Mouse (Mus musculus) embryonic facial prominence, embryonic 13.5 days (tissue): Measurements from ENCODE around the gene Rundc3a. TPM values are rescaled to one million over a fixed set of nuclear protein-coding genes. Genes with fewer than 3 reads are reported as not detected.
A peak's percentile ranks its signal among the peaks of the same experiment; 100 is the strongest.
"Not testable (repeated sequence)": the region's sequence is repeated elsewhere in the genome, so short reads cannot be mapped to it uniquely, and the experiment has no call there.

Experiments
- ATAC-seq: fragments of 200-750 bp; cut with Nextera tagmentation; 2 replicates; pipeline ENCODE4 v1.8.0; 2017; ENCODE audit warnings: low read depth; ENCODE audit not compliant: insufficient number of reproducible peaks, insufficient read depth, low FRiP score, low TSS enrichment
- H3K27ac ChIP-seq: fragments of 300-500 bp; sonication (generic); 2 replicates; pipeline ENCODE4 v1.5.1; 2015; ENCODE audit warnings: moderate library complexity, mild to moderate bottlenecking, inconsistent platforms
- H3K27me3 ChIP-seq: fragments of 300-500 bp; sonication (generic); 2 replicates; pipeline ENCODE4 v1.6.1; 2015; ENCODE audit warnings: mild to moderate bottlenecking, inconsistent platforms
- H3K36me3 ChIP-seq: fragments of 300-500 bp; sonication (generic); 2 replicates; pipeline ENCODE4 v1.6.1; 2015; ENCODE audit warnings: mild to moderate bottlenecking, inconsistent platforms
- H3K4me1 ChIP-seq: fragments of 300-500 bp; sonication (generic); 2 replicates; pipeline ENCODE4 v1.6.1; 2015; ENCODE audit warnings: inconsistent platforms
- H3K4me2 ChIP-seq: fragments of 300-500 bp; sonication (generic); 2 replicates; pipeline ENCODE4 v1.6.1; 2015; ENCODE audit warnings: moderate library complexity, mild to moderate bottlenecking, inconsistent platforms
- H3K4me3 ChIP-seq: fragments of 300-500 bp; sonication (generic); 2 replicates; pipeline ENCODE4 v1.5.1; 2015; ENCODE audit warnings: mild to moderate bottlenecking, inconsistent platforms
- H3K9ac ChIP-seq: fragments of 300-500 bp; sonication (generic); 2 replicates; pipeline ENCODE4 v1.6.1; 2015; ENCODE audit warnings: mild to moderate bottlenecking, inconsistent platforms
- H3K9me3 ChIP-seq: fragments of 300-500 bp; sonication (generic); 2 replicates; pipeline ENCODE4 v1.6.1; 2016; ENCODE audit warnings: inconsistent platforms
- WGBS: fragments of 180-500 bp; shearing (Covaris S2); methylation state at CpG from one replicate; pipeline ENCODE4 v1.1.7; 2015; ENCODE audit warnings: mixed read lengths; 5-methylcytosine and 5-hydroxymethylcytosine counted together
- polyA plus RNA-seq: library from polyadenylated mRNA; unstranded; fragments of >200 nt; fragmentation: Nextera tagmentation; extraction: Ambion mirVana; gene quantifications from 2 replicates; pipeline ENCODE4 v1.2.1, GENCODE M21; 2015

The Rundc3a gene
- polyA plus RNA-seq, 1 experiment from 2014 or later, result 3.6 TPM

DNA sequence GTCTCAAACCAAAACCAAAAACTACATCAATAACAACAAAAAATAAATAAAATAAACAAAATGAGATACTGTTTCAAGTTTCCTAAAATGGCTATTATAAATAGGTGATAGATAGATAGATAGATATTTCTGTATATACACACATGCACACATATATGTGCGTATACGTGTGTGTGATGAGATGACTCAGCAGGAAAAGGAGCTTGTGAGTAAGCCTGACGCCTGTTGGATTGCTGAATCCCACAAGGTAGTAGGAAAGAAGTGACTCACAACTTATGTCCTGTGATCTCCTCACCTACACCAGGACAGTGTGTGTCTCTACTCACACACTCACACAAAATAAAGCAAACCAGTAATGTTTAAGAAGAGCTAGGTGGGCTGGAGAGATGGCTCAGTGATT lies 10.4 kb upstream of the Rundc3a start:
- no peaks in the 10 kb centered on the region for H3K4me1 ChIP-seq
- H3K9ac ChIP-seq, result no peak overlapping the region
- H3K27me3 ChIP-seq, result no peaks in the 10 kb centered on the region
- no peak overlapping the region for H3K4me3 ChIP-seq
- H3K27ac ChIP-seq, result no peak overlapping the region
- no peak for ATAC-seq
- WGBS, result 89% methylated on average over 3 of the region's 3 CpGs
- no peaks in the 10 kb centered on the region for H3K36me3 ChIP-seq
- no peaks in the 10 kb centered on the region for H3K9me3 ChIP-seq
- H3K4me2 ChIP-seq, result no peak overlapping the region

DNA sequence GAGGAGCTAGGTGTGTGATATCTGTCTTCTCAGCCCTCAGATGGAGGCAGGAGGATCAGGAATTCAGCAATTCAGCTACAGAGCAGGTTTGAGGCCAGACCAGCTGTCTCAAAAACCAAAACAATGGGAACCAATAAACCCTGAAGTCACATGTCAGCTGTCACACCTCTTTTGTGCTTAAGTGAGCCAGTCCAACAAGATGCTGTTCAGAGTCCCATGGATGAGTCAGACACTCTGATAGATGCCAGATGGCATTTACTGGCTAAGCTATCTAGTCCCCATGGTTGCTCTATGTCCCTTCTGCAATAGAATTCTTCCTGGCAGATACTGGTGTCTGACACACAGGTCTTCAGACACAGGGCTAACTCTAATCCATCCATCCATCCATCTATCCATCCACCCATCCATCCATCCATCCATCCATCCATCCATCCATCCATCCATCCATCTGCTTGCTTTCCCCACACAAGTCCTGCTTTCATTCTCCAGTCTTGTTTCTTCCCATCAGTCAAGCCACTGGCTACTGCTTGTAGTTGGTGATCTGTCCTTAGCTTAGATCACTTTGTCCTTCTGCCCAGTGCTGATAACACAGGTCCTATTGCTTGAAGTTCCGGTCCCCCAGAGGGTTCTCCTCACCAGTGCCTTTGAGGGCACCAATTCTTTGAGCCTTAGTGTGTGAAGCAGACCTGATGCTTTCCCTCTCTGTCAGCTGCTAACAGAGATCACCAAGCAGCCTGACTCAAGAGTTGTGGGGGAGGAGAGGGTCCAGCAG lies 9.7 kb upstream of the Rundc3a start:
- no peaks in the 10 kb centered on the region for H3K36me3 ChIP-seq
- no peaks in the 10 kb centered on the region for H3K9me3 ChIP-seq
- ATAC-seq, result no peak
- no peaks in the 10 kb centered on the region for H3K27me3 ChIP-seq
- no peak overlapping the region for H3K9ac ChIP-seq
- H3K4me1 ChIP-seq, result no peaks in the 10 kb centered on the region
- H3K4me3 ChIP-seq, result no peak overlapping the region
- H3K4me2 ChIP-seq, result no peak overlapping the region
- 88% methylated on average over 1 of the region's 1 CpGs for WGBS
- H3K27ac ChIP-seq, result no peak overlapping the region

DNA sequence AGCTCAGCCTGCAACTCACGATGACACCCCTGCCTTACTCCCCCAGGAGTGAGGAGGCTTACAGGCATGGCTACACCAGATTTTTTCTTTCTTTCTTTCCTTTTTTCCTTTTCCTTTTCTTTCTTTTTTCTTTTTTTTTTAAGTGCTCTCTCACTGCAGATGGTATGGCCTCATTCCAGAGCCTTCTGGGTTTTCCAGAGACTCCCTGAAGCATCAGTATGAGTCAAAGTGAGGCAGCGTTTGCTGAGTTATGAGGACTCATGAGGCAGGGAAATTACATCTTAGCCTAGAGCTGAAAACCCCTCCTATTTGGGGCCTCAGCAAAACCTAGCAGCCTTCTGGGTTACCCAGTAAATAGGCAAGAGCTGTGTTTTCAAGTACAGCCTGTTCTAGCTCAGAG lies 8.8 kb upstream of the Rundc3a start:
- Histone ChIP-seq H3K4me2 (no peak overlapping the region), H3K9me3 (no peaks in the 10 kb centered on the region), H3K27me3 (no peaks in the 10 kb centered on the region), H3K27ac (no peak overlapping the region), H3K36me3 (no peaks in the 10 kb centered on the region), H3K4me3 (no peak overlapping the region), H3K9ac (no peak overlapping the region), H3K4me1 (no peaks in the 10 kb centered on the region)
- ATAC-seq, result no peak
- 66% methylated on average over 2 of the region's 2 CpGs for WGBS

DNA sequence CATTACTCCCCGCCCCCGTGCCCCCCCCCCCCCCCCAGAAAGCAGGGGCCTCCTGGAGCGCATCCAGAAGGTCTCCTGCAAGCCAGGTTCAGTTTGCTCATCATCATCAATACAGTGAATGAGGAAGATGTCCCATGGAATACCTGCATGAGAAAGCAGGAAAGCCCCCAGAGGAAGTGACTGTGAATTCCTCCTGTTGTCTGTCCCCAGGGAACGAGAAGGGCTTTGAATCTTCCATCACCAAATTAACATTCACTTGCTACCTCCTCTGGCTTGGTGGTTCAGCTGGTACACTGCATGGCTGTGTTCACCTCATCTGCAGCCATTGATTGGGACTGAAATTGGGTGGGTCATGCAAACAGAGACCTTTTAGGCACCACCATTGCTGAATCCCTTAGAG lies 8.1 kb upstream of the Rundc3a start:
- no peak for ATAC-seq
- H3K27me3 ChIP-seq, result no peaks in the 10 kb centered on the region
- 58% methylated on average over 4 of the region's 4 CpGs for WGBS
- H3K36me3 ChIP-seq, result no peaks in the 10 kb centered on the region
- H3K4me3 ChIP-seq, result no peak overlapping the region
- no peaks in the 10 kb centered on the region for H3K9me3 ChIP-seq
- H3K4me2 ChIP-seq, result no peak overlapping the region
- no peak overlapping the region for H3K9ac ChIP-seq
- no peak overlapping the region for H3K27ac ChIP-seq
- no peaks in the 10 kb centered on the region for H3K4me1 ChIP-seq

DNA sequence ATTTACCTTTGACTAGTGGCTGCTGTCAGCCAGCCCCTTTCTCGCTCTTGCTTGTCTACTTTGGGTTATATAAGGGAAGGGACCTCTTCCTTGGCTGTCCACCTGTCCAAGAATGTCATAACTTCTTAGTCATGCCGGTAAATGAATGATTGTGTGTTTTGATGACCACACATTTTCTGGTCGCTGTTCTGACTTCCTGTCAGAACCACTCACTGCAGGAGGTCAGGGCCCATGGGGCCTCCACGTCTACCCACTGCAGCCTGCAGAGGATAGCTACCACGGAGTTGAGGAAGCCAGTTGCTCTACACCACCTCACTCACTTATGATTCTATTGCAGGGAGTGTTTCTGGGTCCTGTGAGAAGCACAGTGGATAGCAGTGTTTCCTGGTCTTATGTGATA lies 7.1 kb upstream of the Rundc3a start:
- Histone ChIP-seq H3K4me1 (no peaks in the 10 kb centered on the region), H3K9me3 (no peaks in the 10 kb centered on the region), H3K27me3 (no peaks in the 10 kb centered on the region), H3K36me3 (no peaks in the 10 kb centered on the region), H3K4me2 (no peak overlapping the region), H3K4me3 (no peak overlapping the region), H3K27ac (no peak overlapping the region), H3K9ac (no peak overlapping the region)
- 68% methylated on average over 5 of the region's 5 CpGs for WGBS
- no peak for ATAC-seq

DNA sequence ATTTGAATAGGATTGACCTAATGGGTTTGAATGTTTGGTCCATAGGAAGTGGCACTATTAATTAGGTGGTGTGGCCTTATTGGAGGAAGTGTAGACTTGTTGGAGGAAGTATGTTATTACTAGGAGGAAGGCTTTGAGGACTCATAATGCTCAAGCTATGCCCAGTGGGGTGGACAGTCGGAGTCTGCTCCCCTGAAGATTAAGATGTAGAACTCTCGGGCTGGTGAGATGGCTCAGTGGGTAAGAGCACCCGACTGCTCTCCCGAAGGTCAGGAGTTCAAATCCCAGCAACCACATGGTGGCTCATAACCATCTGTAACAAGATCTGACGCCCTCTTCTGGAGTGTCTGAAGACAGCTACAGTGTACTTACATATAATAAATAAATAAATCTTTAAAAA lies 3.8 kb upstream of the Rundc3a start:
- not testable (repeated sequence) for H3K27me3 ChIP-seq, H3K27ac ChIP-seq, H3K9ac ChIP-seq, ATAC-seq, H3K4me2 ChIP-seq, H3K36me3 ChIP-seq, H3K4me3 ChIP-seq, H3K9me3 ChIP-seq
- H3K4me1 ChIP-seq, result peaks cover 20% of the 10 kb centered on the region
- 84% methylated on average over 4 of the region's 5 CpGs for WGBS

DNA sequence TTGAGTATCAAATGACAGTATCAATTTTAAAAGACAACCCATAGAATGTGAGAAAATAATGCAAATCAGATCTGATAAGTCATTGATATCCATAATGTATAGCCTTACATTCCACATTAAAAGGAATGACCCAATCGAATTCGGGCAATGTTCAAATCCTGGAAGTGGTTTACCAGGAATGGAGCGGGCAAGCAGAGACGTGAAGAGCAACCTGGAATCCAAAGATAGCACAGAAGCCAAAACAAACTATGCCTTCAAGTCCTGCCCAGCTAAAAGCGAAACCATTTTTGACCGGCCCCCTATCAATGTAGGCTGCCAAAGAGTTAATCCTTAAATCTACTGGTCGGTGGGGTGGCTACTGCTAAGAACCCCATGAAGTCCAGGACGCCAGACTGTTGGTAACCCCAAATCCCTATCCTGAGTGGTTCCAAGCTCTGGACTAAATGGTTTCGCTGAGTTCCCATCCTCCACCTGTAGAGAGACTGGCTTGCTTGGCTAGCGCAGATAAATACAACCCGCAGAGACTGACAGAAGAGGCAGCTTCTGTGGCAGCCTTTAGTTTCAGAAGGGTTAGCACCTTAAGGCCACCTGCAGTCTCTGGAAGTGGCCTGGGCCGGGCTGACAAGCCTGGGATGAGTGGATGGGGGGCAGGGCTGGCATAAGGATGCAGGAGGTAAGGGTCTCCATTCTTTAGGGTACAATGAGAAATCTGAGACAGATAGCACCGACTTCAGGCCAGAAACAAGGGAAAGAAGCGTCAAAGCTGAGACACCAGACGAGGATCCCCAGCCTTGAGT lies 564 bp upstream of the Rundc3a start:
- no peak for ATAC-seq
- Histone ChIP-seq H3K36me3 (no peaks in the 10 kb centered on the region), H3K27me3 (peaks cover 32% of the 10 kb centered on the region), H3K9me3 (no peaks in the 10 kb centered on the region), H3K27ac (0 out of 2 replicates have a peak overlapping the region, but pooled peaks have one; percentile 33), H3K4me3 (peak overlapping the region; percentile 47), H3K4me1 (peaks cover 28% of the 10 kb centered on the region), H3K4me2 (peak overlapping the region; percentile 97), H3K9ac (peak overlapping the region; percentile 44; the same call in 1 of the 2 replicates)
- 17% methylated on average over 15 of the region's 15 CpGs for WGBS

DNA sequence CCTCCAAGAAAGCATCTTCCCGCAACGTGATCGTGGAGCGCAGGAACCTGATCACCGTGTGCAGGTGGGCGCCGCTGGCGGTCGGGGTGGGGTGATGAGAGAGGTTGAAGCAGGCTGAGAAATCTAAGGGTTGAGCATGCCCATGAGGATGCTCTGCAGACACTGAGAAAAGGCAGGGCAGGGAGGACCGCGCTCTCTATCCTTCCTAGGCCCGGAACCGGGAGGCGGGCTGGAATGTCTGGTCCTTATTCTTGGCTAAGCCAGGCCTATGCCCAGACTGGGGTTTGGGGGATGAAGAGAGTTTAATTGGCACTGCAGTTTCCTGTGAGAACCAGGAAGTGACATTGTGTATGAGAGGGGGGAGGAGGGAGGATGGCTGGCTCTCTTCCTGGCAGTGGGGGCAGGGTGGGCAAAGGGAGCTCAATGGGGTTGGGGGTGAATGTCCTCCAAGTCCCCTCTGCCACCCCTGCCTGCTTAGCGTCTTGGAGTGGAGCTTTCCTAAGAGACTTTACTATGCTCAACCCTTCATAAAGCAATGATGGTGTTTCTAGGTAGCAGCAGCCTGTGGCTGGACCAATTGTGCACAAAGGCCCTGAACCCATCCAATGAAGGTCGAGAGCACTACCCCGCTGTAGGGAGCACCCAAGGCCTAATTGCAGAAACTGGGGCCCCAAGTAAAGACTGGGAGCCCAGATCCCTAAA lies 667 bp downstream of the Rundc3a start:
- H3K4me2 ChIP-seq, result peak overlapping the region; percentile 97
- peaks cover 45% of the 10 kb centered on the region for H3K27me3 ChIP-seq
- H3K4me1 ChIP-seq, result peaks cover 28% of the 10 kb centered on the region
- H3K9me3 ChIP-seq, result no peaks in the 10 kb centered on the region
- H3K27ac ChIP-seq, result no peak overlapping the region
- peak; percentile 17; the same call in 1 of the 2 replicates for ATAC-seq
- H3K36me3 ChIP-seq, result no peaks in the 10 kb centered on the region
- peak overlapping the region; percentile 47 for H3K4me3 ChIP-seq
- H3K9ac ChIP-seq, result peak overlapping the region; percentile 49
- 7% methylated on average over 17 of the region's 17 CpGs for WGBS

DNA sequence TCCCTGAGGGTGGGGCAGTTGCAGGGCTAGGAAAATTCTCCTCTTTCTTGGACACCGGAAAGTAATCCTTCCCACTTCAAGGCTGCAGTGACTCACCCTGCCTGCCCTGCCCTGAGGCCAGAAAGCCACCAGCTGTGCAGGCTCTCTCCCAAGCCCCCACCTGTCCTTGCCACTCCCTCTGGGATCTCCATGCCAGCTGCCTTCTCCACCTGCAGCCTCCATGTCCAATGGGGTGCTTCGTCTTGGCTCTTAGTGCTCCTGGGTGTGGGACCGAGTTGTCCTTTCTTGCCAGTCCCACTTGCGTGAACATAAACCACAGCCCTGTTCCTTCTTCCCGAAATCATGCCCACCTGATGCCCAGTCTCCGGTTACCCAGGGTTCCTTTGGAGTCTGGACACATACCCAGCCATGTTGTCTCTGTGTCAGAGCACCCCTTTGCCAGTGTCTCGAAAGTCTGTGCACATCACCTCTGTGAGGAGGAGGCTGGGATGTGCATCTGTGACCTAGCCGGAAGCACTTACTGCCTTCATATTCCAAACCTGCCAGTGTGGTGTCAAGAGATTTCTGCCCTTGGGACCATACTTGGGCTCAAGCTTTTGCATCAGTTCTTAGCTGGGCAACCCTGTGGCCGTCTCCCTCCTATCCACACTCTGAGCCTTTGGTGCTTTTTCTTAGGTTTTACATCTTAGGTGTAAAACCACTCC lies 1.4 kb downstream of the Rundc3a start:
- H3K4me2 ChIP-seq, result peak overlapping the region; percentile 97
- H3K4me3 ChIP-seq, result 0 out of 2 replicates have a peak overlapping the region, but pooled peaks have one; percentile 5
- no peak overlapping the region for H3K9ac ChIP-seq
- H3K9me3 ChIP-seq, result no peaks in the 10 kb centered on the region
- 69% methylated on average over 9 of the region's 9 CpGs for WGBS
- no peaks in the 10 kb centered on the region for H3K36me3 ChIP-seq
- H3K27ac ChIP-seq, result no peak overlapping the region
- no peak for ATAC-seq
- peaks cover 52% of the 10 kb centered on the region for H3K27me3 ChIP-seq
- peaks cover 31% of the 10 kb centered on the region for H3K4me1 ChIP-seq

DNA sequence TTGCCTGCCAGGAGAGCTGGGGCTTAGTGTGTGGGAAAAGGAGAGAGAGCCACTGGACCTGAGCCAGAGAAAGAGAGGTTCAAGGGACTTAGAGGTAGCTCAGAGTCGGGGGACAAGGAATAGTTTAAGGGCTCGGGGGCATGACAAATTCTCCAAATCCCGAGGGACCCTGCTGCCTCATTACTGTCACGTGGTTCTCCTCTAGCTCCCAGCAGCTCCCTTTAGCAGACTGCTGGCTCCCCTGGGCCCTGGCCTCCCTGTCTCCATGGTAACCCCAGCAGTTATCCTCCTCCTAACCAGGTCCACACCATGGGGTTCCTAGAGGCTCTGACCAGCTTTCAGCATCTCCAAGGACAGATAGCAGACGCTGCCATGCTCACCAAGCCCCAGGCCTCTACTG lies 2.0 kb downstream of the Rundc3a start:
- no peak overlapping the region for H3K27ac ChIP-seq
- H3K4me2 ChIP-seq, result no peak overlapping the region
- no peak overlapping the region for H3K9ac ChIP-seq
- H3K9me3 ChIP-seq, result no peaks in the 10 kb centered on the region
- WGBS, result 2% methylated on average over 5 of the region's 5 CpGs
- H3K4me3 ChIP-seq, result no peak overlapping the region
- peaks cover 38% of the 10 kb centered on the region for H3K4me1 ChIP-seq
- H3K27me3 ChIP-seq, result peaks cover 58% of the 10 kb centered on the region
- no peaks in the 10 kb centered on the region for H3K36me3 ChIP-seq
- no peak for ATAC-seq

DNA sequence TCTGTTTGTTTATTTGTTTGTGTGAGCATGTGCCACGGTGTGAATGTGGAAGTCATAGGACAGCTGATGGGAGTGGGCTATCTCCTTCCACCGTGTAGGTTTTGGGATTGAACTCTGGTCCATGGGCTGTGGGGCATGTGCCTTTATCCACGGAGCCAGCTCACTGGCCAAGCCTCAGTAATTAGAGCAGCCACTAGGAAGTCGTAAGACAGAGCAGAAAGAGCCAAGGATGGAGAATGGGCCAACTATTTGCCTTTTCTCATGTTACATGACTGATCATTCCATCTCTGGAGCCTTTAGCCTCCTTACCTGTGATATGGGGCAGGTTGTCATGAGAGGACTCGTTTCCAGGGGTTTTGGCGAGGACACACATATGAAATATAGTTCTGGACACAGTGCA lies 3.1 kb downstream of the Rundc3a start:
- no peaks in the 10 kb centered on the region for H3K36me3 ChIP-seq
- H3K27me3 ChIP-seq, result peaks cover 68% of the 10 kb centered on the region
- no peak for ATAC-seq
- no peak overlapping the region for H3K27ac ChIP-seq
- no peak overlapping the region for H3K4me3 ChIP-seq
- no peaks in the 10 kb centered on the region for H3K9me3 ChIP-seq
- H3K4me2 ChIP-seq, result no peak overlapping the region
- WGBS, result 57% methylated on average over 6 of the region's 6 CpGs
- peaks cover 44% of the 10 kb centered on the region for H3K4me1 ChIP-seq
- no peak overlapping the region for H3K9ac ChIP-seq
